ENCODE assay signal across 8 mouse cellular contexts in the genomic region with DNA sequence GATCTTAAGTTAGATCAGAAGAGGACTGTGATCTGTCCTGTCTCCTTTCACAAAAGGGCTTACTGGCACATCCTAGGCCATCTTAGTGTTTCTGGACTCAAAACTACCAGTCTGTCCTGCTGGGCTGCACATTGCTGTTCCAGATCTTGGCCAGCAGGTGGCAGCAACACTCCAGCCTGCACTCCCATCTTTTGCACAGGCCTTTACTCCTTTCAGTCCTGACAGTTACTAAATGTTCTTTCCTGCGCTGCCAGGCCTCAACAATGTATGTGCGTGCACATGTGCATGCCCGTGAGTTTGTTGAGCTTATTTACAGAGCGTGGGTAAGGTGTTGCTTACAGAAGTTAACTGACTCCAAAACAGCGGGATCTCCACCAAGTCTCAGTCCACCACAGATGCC. TPM values are rescaled to one million over a fixed set of nuclear protein-coding genes. Genes with fewer than 3 reads are reported as not detected.
DNase-seq lines count a peak whose midpoint lies in the region; ATAC-seq and TF ChIP-seq lines count a peak whose summit lies in the region.

No protein-coding gene starts in this region.

- peak; percentile 98 for TF ChIP-seq EP300 in heart, adult 2 months (IDR thresholded peaks at IDR 0.05; ENCODE audit: insufficient read depth, low read depth, low read length)

- intact Hi-C loops in heart, adult 2 months (cut with DNase I) = loop anchor here (1.0 to 5.0 kb wide), 3 partner anchors 47 to 526 kb away; a partner anchor contains a TSS

- WGBS in heart, adult 2 months = 24% methylated on average over 5 of the region's 5 CpGs
- 42% methylated on average over 5 of the region's 5 CpGs for WGBS in kidney, embryonic 14.5 days

- no peak overlapping the region for H3K4me2 ChIP-seq in kidney, embryonic 14.5 days (replicated peaks; ENCODE audit: low read depth, low read length)

- TF ChIP-seq CTCF in C2C12 (IDR thresholded peaks at IDR 0.05; ENCODE audit: control insufficient read depth, insufficient read depth, insufficient read length) = peak; percentile 97
- TF ChIP-seq CTCF in heart, adult 2 months (IDR thresholded peaks at IDR 0.05) = peak; percentile 99
- TF ChIP-seq CTCF in testis, adult 2 months (IDR thresholded peaks at IDR 0.05; ENCODE audit: control insufficient read depth, insufficient read depth, insufficient replicate concordance, low read depth, low read length) = peak; percentile 98; the same call in 1 of the 2 replicates

- H3K79me2 ChIP-seq in C2C12 (ENCODE audit: control insufficient read depth, insufficient read depth) = no peaks in the 10 kb centered on the region
- no peaks in the 10 kb centered on the region for H3K79me2 ChIP-seq in heart, adult 2 months (replicated peaks; ENCODE audit: control insufficient read depth, insufficient read depth, low read length)

- ATAC-seq in kidney, embryonic 14.5 days (ENCODE audit: low FRiP score, low TSS enrichment) = peak; percentile 56; the same call in 1 of the 2 replicates

- DNase-seq in adrenal gland, postnatal 10 days = peak; percentile 85
- peak; percentile 73 for DNase-seq in embryo, embryonic 9.5 days (ENCODE audit: extremely low spot score)
- peak; percentile 77 to 85 for DNase-seq in heart, adult 2 months
- DNase-seq in liver = peak; percentile 73
- peak; percentile 84 for DNase-seq in naive thymus-derived CD4-positive, alpha-beta T cell, adult 2 months (ENCODE audit: low read depth)

- H3K4me3 ChIP-seq in C2C12 (ENCODE audit: insufficient read depth, poor library complexity, severe bottlenecking) = no peak overlapping the region
- no peak overlapping the region for H3K4me3 ChIP-seq in heart, adult 2 months
- H3K4me3 ChIP-seq in kidney, embryonic 14.5 days (ENCODE audit: low read length) = no peak overlapping the region
- no peak overlapping the region for H3K4me3 ChIP-seq in testis, adult 2 months (ENCODE audit: control insufficient read depth, low read depth, low read length)

- H3K9me3 ChIP-seq in kidney, embryonic 14.5 days (ENCODE audit: control insufficient read depth, low read length) = no peaks in the 10 kb centered on the region

- no peak overlapping the region for H3K27ac ChIP-seq in heart, adult 2 months
- H3K27ac ChIP-seq in kidney, embryonic 14.5 days (ENCODE audit: low read depth, low read length) = no peak overlapping the region
- no peak overlapping the region for H3K27ac ChIP-seq in testis, adult 2 months (ENCODE audit: control insufficient read depth, insufficient read depth, low read depth, low read length)

- no peaks in the 10 kb centered on the region for H3K27me3 ChIP-seq in C2C12 (ENCODE audit: control insufficient read depth, insufficient read depth, insufficient read length)
- no peaks in the 10 kb centered on the region for H3K27me3 ChIP-seq in heart, adult 2 months (ENCODE audit: control insufficient read depth, insufficient read depth, low read length)
- no peaks in the 10 kb centered on the region for H3K27me3 ChIP-seq in kidney, embryonic 14.5 days (ENCODE audit: control insufficient read depth, insufficient read depth, low read length)
- no peaks in the 10 kb centered on the region for H3K27me3 ChIP-seq in testis, adult 2 months (ENCODE audit: control insufficient read depth, insufficient read depth, low read length)

- no peak for TF ChIP-seq POLR2A in heart, adult 2 months (IDR thresholded peaks at IDR 0.05; ENCODE audit: insufficient read depth, low read depth, low read length)
- no peak for TF ChIP-seq POLR2A in testis, adult 2 months (IDR thresholded peaks at IDR 0.05; ENCODE audit: control insufficient read depth, low read depth, low read length)

- no peak overlapping the region for H3ac ChIP-seq in C2C12 (ENCODE audit: control insufficient read depth, insufficient read length, low read depth)

- no peak overlapping the region for H3K9ac ChIP-seq in heart, adult 2 months (ENCODE audit: low read depth, low read length)
- no peak overlapping the region for H3K9ac ChIP-seq in kidney, embryonic 14.5 days (ENCODE audit: low read depth, low read length)

- no peaks in the 10 kb centered on the region for H3K79me3 ChIP-seq in C2C12 (ENCODE audit: low read depth)

- no peaks in the 10 kb centered on the region for H3K36me3 ChIP-seq in C2C12 (ENCODE audit: control insufficient read depth, insufficient read depth)
- no peaks in the 10 kb centered on the region for H3K36me3 ChIP-seq in heart, adult 2 months (ENCODE audit: control insufficient read depth, insufficient read depth, low read length)
- H3K36me3 ChIP-seq in kidney, embryonic 14.5 days (ENCODE audit: control insufficient read depth, insufficient read depth, low read length) = no peaks in the 10 kb centered on the region; the same call in 1 of the 2 replicates
- H3K36me3 ChIP-seq in testis, adult 2 months (ENCODE audit: control insufficient read depth, insufficient read depth, low read length) = no peaks in the 10 kb centered on the region

- H3K4me1 ChIP-seq in heart, adult 2 months (ENCODE audit: control insufficient read depth, insufficient read depth, low read length) = peaks cover 3% of the 10 kb centered on the region; the same call in 1 of the 2 replicates
- peaks cover 3% of the 10 kb centered on the region; the same call in 1 of the 2 replicates for H3K4me1 ChIP-seq in kidney, embryonic 14.5 days (ENCODE audit: control insufficient read depth, insufficient read depth, low read length)
- H3K4me1 ChIP-seq in testis, adult 2 months (ENCODE audit: control insufficient read depth, insufficient read depth, low read length) = peaks cover 2% of the 10 kb centered on the region; the same call in 1 of the 2 replicates

TF ChIP-seq in C2C12, 6 proteins besides CTCF, POLR2A, EP300 and RAD21:
- no peak for TF ChIP-seq USF1 (IDR thresholded peaks at IDR 0.05; ENCODE audit: low read depth)

RNA-seq across cellular contexts. Expression of a gene that starts 6.1 kb away (rescaled TPM):
- not detected for polyA plus RNA-seq in C2C12 (2012; fragmentation: generic; extraction: Trizol)
- total RNA-seq in adrenal gland, postnatal 10 days (2021) = 1 to 10 TPM in 1 of 2 experiments, under 1 TPM in 1; 0.79 to 2.2 TPM
- not detected for total RNA-seq in heart, adult 2 months (2021)
- polyA plus RNA-seq in heart, adult 2 months (2012; rRNA removed) = 0.18 TPM in 1 of 2 replicates, not detected in the other
- polyA plus RNA-seq in kidney, embryonic 14.5 days (2014; fragmentation: Nextera tagmentation; extraction: Ambion mirVana) = 0.90 and 1.4 TPM in 2 replicates
- polyA plus RNA-seq in testis, adult 2 months (2012; rRNA removed) = 74.1 and 80.7 TPM in 2 replicates

RNA-seq across cellular contexts. Expression of a gene that starts 19.5 kb away (rescaled TPM):
- 11.7 TPM for polyA plus RNA-seq in C2C12 (2012; fragmentation: generic; extraction: Trizol)
- 10 to 100 TPM; 11.2 to 15.1 TPM for total RNA-seq in adrenal gland, postnatal 10 days (2021)
- total RNA-seq in heart, adult 2 months (2021) = 1 to 10 TPM; 5.8 to 6.4 TPM
- 4.7 and 7.8 TPM in 2 replicates for polyA plus RNA-seq in heart, adult 2 months (2012; rRNA removed)
- polyA plus RNA-seq in kidney, embryonic 14.5 days (2014; fragmentation: Nextera tagmentation; extraction: Ambion mirVana) = 20.5 and 29.7 TPM in 2 replicates
- 226 and 236 TPM in 2 replicates for polyA plus RNA-seq in testis, adult 2 months (2012; rRNA removed)

RNA-seq across cellular contexts. Expression of a gene that starts 19.8 kb away (rescaled TPM):
- polyA plus RNA-seq in C2C12 (2012; fragmentation: generic; extraction: Trizol) = 40.1 TPM
- total RNA-seq in adrenal gland, postnatal 10 days (2021) = 10 to 100 TPM; 25.9 to 27.0 TPM
- 10 to 100 TPM; 15.3 to 16.4 TPM for total RNA-seq in heart, adult 2 months (2021)
- polyA plus RNA-seq in heart, adult 2 months (2012; rRNA removed) = 10.7 and 12.4 TPM in 2 replicates
- 49.7 and 49.8 TPM in 2 replicates for polyA plus RNA-seq in kidney, embryonic 14.5 days (2014; fragmentation: Nextera tagmentation; extraction: Ambion mirVana)
- polyA plus RNA-seq in testis, adult 2 months (2012; rRNA removed) = 143 and 168 TPM in 2 replicates

RNA-seq across cellular contexts. Expression of a gene that starts 47.9 kb away (rescaled TPM):
- 13.0 TPM for polyA plus RNA-seq in C2C12 (2012; fragmentation: generic; extraction: Trizol)
- 10 to 100 TPM; 60.1 to 72.8 TPM for total RNA-seq in adrenal gland, postnatal 10 days (2021)
- total RNA-seq in heart, adult 2 months (2021) = 10 to 100 TPM; 20.6 to 23.2 TPM
- polyA plus RNA-seq in heart, adult 2 months (2012; rRNA removed) = 12.3 and 12.9 TPM in 2 replicates
- 36.0 and 45.4 TPM in 2 replicates for polyA plus RNA-seq in kidney, embryonic 14.5 days (2014; fragmentation: Nextera tagmentation; extraction: Ambion mirVana)
- 27.4 and 29.4 TPM in 2 replicates for polyA plus RNA-seq in testis, adult 2 months (2012; rRNA removed)

RNA-seq across cellular contexts. Expression of a gene that starts 53.9 kb away (rescaled TPM):
- polyA plus RNA-seq in C2C12 (2012; fragmentation: generic; extraction: Trizol) = 10.0 TPM
- total RNA-seq in adrenal gland, postnatal 10 days (2021) = 10 to 100 TPM; 17.3 to 18.5 TPM
- total RNA-seq in heart, adult 2 months (2021) = 1 to 10 TPM; 2.6 to 2.7 TPM
- 3.7 and 5.6 TPM in 2 replicates for polyA plus RNA-seq in heart, adult 2 months (2012; rRNA removed)
- polyA plus RNA-seq in kidney, embryonic 14.5 days (2014; fragmentation: Nextera tagmentation; extraction: Ambion mirVana) = 11.3 and 16.4 TPM in 2 replicates
- polyA plus RNA-seq in testis, adult 2 months (2012; rRNA removed) = 8.1 and 8.9 TPM in 2 replicates

Comparison
In these comparisons a context has a peak if more than half of its experiments do, and no peak if none do; other contexts are left out.
1. RNA of a gene that starts 6.1 kb away (polyA plus RNA-seq): 74.1 to 80.7 TPM in testis, adult 2 months; 0.90 to 1.4 TPM in kidney, embryonic 14.5 days, 0.18 TPM in heart, adult 2 months and not detected in C2C12 (single experiment); every median in the first group is over 10 times any median in the second.
2. Peak in every context shown above with its lines, with median percentiles within 50 percentile points of each other: CTCF ChIP-seq and DNase-seq.